Mouse (Mus musculus) adrenal gland, postnatal 36 days (tissue): ENCODE results near the gene Srrm2. TPM values are rescaled to one million over a fixed set of nuclear protein-coding genes. Genes with fewer than 3 reads are reported as not detected.
"Not testable (repeated sequence)": the region's sequence is repeated elsewhere in the genome, so short reads cannot be mapped to it uniquely, and the experiment has no call there.

ENCODE experiments used
- DNase-seq, 2 experiments: peaks; one replicate each; pipeline ENCODE4 v3.0.0; 2021; ENCODE audit warnings: mixed read lengths in 1 of 2
- total RNA-seq, 2 experiments: library from RNA; stranded (reverse); gene quantifications; 2 replicates each; pipeline ENCODE4 v1.2.3; 2021

Srrm2 gene
- total RNA-seq, 2 experiments from 2014 or later: 435 to 589 TPM

GRCm38 (mm10) chr17:23770493-23770892 lies 19.8 kb upstream of the Srrm2 start:
- DNase-seq: no peak

GRCm38 (mm10) chr17:23770896-23771283 lies 19.4 kb upstream of the Srrm2 start:
- DNase-seq: peak; percentile 42 to 47

GRCm38 (mm10) chr17:23771284-23772218 lies 18.8 kb upstream of the Srrm2 start, which contains the start of gene Flywch1:
Gene Flywch1 (minus strand): TSS chr17:23771602.
- peak; percentile 97 to 98 for DNase-seq

GRCm38 (mm10) chr17:23772219-23772556 lies 18.1 kb upstream of the Srrm2 start:
- not testable (repeated sequence) for DNase-seq

GRCm38 (mm10) chr17:23773676-23774075 lies 16.7 kb upstream of the Srrm2 start:
- no peak for DNase-seq

- DNase-seq: peak; percentile 90 to 91
Observed at GRCm38 (mm10) chr17:23774090-23774489, 16.2 kb upstream of the Srrm2 start.

- no peak for DNase-seq
Observed at GRCm38 (mm10) chr17:23776216-23776615, 14.1 kb upstream of the Srrm2 start.

GRCm38 (mm10) chr17:23777141-23777540 lies 13.2 kb upstream of the Srrm2 start:
- DNase-seq: no peak

GRCm38 (mm10) chr17:23778447-23778846 lies 11.9 kb upstream of the Srrm2 start:
- DNase-seq: no peak

GRCm38 (mm10) chr17:23783352-23783751 lies 7.0 kb upstream of the Srrm2 start:
- no peak for DNase-seq

GRCm38 (mm10) chr17:23785561-23786471 lies 4.5 kb upstream of the Srrm2 start, which contains the start of gene Flywch2:
Gene Flywch2 (minus strand): TSS chr17:23786081.
- peak; percentile 77 to 88 for DNase-seq

GRCm38 (mm10) chr17:23786510-23786931 lies 3.8 kb upstream of the Srrm2 start:
- DNase-seq: no peak

GRCm38 (mm10) chr17:23788973-23789372 lies 1.4 kb upstream of the Srrm2 start:
- no peak for DNase-seq

GRCm38 (mm10) chr17:23789749-23790268 lies 523 bp upstream of the Srrm2 start:
- no peak for DNase-seq

GRCm38 (mm10) chr17:23791079-23791357 lies 686 bp downstream of the Srrm2 start:
- no peak for DNase-seq

GRCm38 (mm10) chr17:23795323-23795722 lies 5.0 kb downstream of the Srrm2 start:
- DNase-seq: no peak

- no peak for DNase-seq
Observed at GRCm38 (mm10) chr17:23797316-23797715, 7.0 kb downstream of the Srrm2 start.

- no peak for DNase-seq
Observed at GRCm38 (mm10) chr17:23801627-23802026, 11.3 kb downstream of the Srrm2 start.

- DNase-seq: peak; percentile 97 to 98
Observed at GRCm38 (mm10) chr17:23802746-23803365, 12.5 kb downstream of the Srrm2 start.

GRCm38 (mm10) chr17:23803366-23804041 lies 13.2 kb downstream of the Srrm2 start:
- DNase-seq: peak; percentile 84 to 93

- no peak for DNase-seq
Observed at GRCm38 (mm10) chr17:23804426-23805085, 14.2 kb downstream of the Srrm2 start.
